Mouse (Mus musculus): ENCODE measurements around the gene Bri3. TPM values are rescaled to one million over a fixed set of nuclear protein-coding genes. Genes with fewer than 3 reads are reported as not detected.

Gene Bri3
- polyA plus RNA-seq, 1 experiment from 2014 or later, result 144 TPM

DNA sequence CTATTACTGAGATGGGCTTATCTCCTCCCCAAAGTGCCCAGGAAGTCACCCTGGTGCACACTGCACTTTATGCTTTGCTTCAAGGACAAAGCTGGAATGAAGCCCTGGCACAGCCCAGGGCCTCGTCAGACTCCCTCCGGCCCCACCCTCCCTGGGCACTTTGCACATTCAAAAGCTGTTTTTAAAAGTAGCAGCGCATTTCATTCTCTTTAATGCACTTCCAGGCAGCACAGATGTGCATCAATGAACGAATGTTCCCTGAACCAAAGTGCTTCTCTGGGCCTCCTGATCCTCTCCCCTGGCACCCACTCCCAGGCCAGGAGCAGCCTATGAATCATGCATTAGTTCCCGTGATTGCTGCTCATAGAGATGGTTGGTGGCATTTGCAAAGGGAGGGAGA, 167.5 kb downstream of the Bri3 start:
- H3K9ac ChIP-seq (ENCODE audit: low read length), result no peak overlapping the region
- no peaks in the 10 kb centered on the region for H3K36me3 ChIP-seq (ENCODE audit: control insufficient read depth, insufficient read depth)
- ATAC-seq (replicated peaks; ENCODE audit: extremely low read depth, insufficient read depth, low FRiP score), result no peak
- WGBS, result 44% methylated on average over 5 of the region's 5 CpGs
- no peak overlapping the region for H3K4me2 ChIP-seq (ENCODE audit: low read depth, low read length)
- H3K4me3 ChIP-seq (ENCODE audit: low read length), result no peak overlapping the region
- no peaks in the 10 kb centered on the region for H3K4me1 ChIP-seq (ENCODE audit: control insufficient read depth, insufficient read depth, low read length)
- no peaks in the 10 kb centered on the region for H3K27me3 ChIP-seq (ENCODE audit: control insufficient read depth, insufficient read depth, low read length)
- H3K27ac ChIP-seq (ENCODE audit: low read length), result no peak overlapping the region
- no peaks in the 10 kb centered on the region for H3K9me3 ChIP-seq (replicated peaks; ENCODE audit: control insufficient read depth, low read length)

GRCm38 (mm10) chr5:144412781-144413180, 168.5 kb downstream of the Bri3 start:
- no peaks in the 10 kb centered on the region for H3K9me3 ChIP-seq (replicated peaks; ENCODE audit: control insufficient read depth, low read length)
- H3K36me3 ChIP-seq (ENCODE audit: control insufficient read depth, insufficient read depth), result no peaks in the 10 kb centered on the region
- WGBS, result 74% methylated on average over 4 of the region's 4 CpGs
- H3K4me3 ChIP-seq (ENCODE audit: low read length), result no peak overlapping the region
- no peaks in the 10 kb centered on the region for H3K4me1 ChIP-seq (ENCODE audit: control insufficient read depth, insufficient read depth, low read length)
- no peak overlapping the region for H3K9ac ChIP-seq (ENCODE audit: low read length)
- no peaks in the 10 kb centered on the region for H3K27me3 ChIP-seq (ENCODE audit: control insufficient read depth, insufficient read depth, low read length)
- H3K4me2 ChIP-seq (ENCODE audit: low read depth, low read length), result no peak overlapping the region
- ATAC-seq (replicated peaks; ENCODE audit: extremely low read depth, insufficient read depth, low FRiP score), result no peak
- no peak overlapping the region for H3K27ac ChIP-seq (ENCODE audit: low read length)

DNA sequence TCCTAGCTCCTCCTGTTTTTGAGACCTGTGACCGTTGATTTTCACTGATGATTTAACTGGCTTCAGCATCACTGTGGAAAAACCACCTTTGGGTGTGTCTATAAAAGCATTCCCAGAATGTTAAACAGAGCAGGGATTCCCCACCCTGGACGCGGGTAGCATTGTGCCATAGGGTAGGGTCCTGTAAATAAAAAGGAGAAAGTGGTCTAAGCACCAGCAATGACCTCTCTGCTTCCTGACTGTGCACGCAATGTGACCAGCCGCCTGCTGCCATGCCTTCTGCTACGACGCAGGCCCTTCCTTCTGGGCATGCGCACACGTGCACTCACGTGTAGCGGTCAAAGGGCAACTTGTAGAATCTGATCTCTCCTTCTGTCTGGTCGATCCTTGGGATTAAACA, 174.2 kb downstream of the Bri3 start:
- Histone ChIP-seq H3K27ac (ENCODE audit: low read length) (no peak overlapping the region), H3K27me3 (ENCODE audit: control insufficient read depth, insufficient read depth, low read length) (no peaks in the 10 kb centered on the region), H3K4me3 (ENCODE audit: low read length) (no peak overlapping the region), H3K36me3 (ENCODE audit: control insufficient read depth, insufficient read depth) (no peaks in the 10 kb centered on the region), H3K4me1 (ENCODE audit: control insufficient read depth, insufficient read depth, low read length) (no peaks in the 10 kb centered on the region), H3K9ac (ENCODE audit: low read length) (no peak overlapping the region), H3K9me3 (replicated peaks; ENCODE audit: control insufficient read depth, low read length) (no peaks in the 10 kb centered on the region), H3K4me2 (ENCODE audit: low read depth, low read length) (no peak overlapping the region)
- ATAC-seq (replicated peaks; ENCODE audit: extremely low read depth, insufficient read depth, low FRiP score), result no peak
- 90% methylated on average over 12 of the region's 12 CpGs for WGBS

DNA sequence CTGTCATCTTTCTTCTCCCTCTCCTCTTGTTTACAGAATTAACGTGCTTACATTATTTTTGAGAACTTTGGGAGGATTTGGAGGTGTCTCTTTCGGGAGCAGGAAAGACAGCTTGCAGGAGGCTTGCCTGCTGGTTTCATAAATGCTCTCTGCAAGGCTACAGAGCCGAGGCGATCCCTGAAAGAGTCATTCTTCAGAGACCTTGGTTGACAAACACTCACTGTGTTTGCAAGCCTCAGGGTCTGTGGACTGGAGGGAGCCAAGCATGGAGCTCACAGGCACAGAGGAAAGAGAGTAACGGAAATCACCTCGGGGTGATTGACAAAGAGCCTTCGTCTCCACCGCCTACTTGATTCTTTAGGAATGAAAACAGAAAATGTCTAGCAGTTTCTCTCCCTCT, 175.8 kb downstream of the Bri3 start:
- no peak for ATAC-seq (replicated peaks; ENCODE audit: extremely low read depth, insufficient read depth, low FRiP score)
- H3K4me3 ChIP-seq (ENCODE audit: low read length), result no peak overlapping the region
- H3K27ac ChIP-seq (ENCODE audit: low read length), result no peak overlapping the region
- H3K4me1 ChIP-seq (ENCODE audit: control insufficient read depth, insufficient read depth, low read length), result no peaks in the 10 kb centered on the region
- H3K9me3 ChIP-seq (replicated peaks; ENCODE audit: control insufficient read depth, low read length), result no peaks in the 10 kb centered on the region
- H3K4me2 ChIP-seq (ENCODE audit: low read depth, low read length), result no peak overlapping the region
- H3K9ac ChIP-seq (ENCODE audit: low read length), result no peak overlapping the region
- no peaks in the 10 kb centered on the region for H3K36me3 ChIP-seq (ENCODE audit: control insufficient read depth, insufficient read depth)
- 76% methylated on average over 8 of the region's 8 CpGs for WGBS
- no peaks in the 10 kb centered on the region for H3K27me3 ChIP-seq (ENCODE audit: control insufficient read depth, insufficient read depth, low read length)

DNA sequence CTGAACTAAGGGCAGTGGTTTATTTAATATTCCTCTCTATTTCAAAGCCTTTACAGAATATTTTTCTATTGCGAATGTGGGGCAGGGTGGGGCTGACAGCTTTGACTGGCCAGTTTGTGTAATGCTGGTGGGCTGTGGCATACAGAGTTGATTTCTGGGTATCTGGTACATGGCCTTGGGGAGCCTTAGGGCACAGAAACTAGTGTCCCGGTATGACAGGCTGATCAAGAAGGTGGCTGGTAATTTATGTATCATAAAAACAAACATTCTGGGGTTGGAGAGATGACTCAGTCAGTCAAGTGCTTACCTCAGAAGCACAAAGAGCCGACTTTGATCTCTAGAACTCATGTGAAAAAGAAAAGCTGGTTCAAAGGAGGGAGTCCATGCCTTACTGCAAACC, 182.5 kb downstream of the Bri3 start:
- no peak overlapping the region for H3K4me2 ChIP-seq (ENCODE audit: low read depth, low read length)
- no peak overlapping the region for H3K4me3 ChIP-seq (ENCODE audit: low read length)
- H3K27ac ChIP-seq (ENCODE audit: low read length), result no peak overlapping the region
- peaks cover 2% of the 10 kb centered on the region; the same call in 1 of the 2 replicates for H3K4me1 ChIP-seq (ENCODE audit: control insufficient read depth, insufficient read depth, low read length)
- 61% methylated on average over 3 of the region's 3 CpGs for WGBS
- ATAC-seq (replicated peaks; ENCODE audit: extremely low read depth, insufficient read depth, low FRiP score), result no peak
- H3K9ac ChIP-seq (ENCODE audit: low read length), result no peak overlapping the region
- H3K27me3 ChIP-seq (ENCODE audit: control insufficient read depth, insufficient read depth, low read length), result no peaks in the 10 kb centered on the region
- no peaks in the 10 kb centered on the region for H3K9me3 ChIP-seq (replicated peaks; ENCODE audit: control insufficient read depth, low read length)
- no peaks in the 10 kb centered on the region for H3K36me3 ChIP-seq (ENCODE audit: control insufficient read depth, insufficient read depth)

DNA sequence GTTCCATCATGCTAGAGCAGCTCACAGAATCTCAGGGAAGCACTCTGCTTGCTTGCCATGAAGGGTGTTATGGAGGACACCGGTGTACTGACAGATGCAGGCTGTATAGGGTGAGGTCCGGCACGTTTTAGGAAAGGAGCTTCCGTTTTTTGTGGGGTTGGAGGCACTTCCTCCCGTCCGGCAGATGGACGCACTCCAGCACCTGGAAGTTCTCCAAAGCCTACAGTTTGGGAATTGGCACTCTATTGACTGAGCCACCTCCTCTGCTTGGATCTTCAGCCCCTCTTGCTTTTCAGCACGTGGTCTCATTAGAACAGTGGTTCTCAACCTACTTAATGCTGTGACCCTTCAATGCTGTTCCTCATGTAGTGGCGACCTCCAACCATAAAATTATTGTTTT, 183.6 kb downstream of the Bri3 start:
- no peaks in the 10 kb centered on the region for H3K9me3 ChIP-seq (replicated peaks; ENCODE audit: control insufficient read depth, low read length)
- ATAC-seq (replicated peaks; ENCODE audit: extremely low read depth, insufficient read depth, low FRiP score), result no peak
- no peaks in the 10 kb centered on the region for H3K27me3 ChIP-seq (ENCODE audit: control insufficient read depth, insufficient read depth, low read length)
- 61% methylated on average over 9 of the region's 9 CpGs for WGBS
- H3K4me3 ChIP-seq (ENCODE audit: low read length), result no peak overlapping the region
- no peak overlapping the region for H3K4me2 ChIP-seq (ENCODE audit: low read depth, low read length)
- no peak overlapping the region for H3K27ac ChIP-seq (ENCODE audit: low read length)
- no peak overlapping the region for H3K9ac ChIP-seq (ENCODE audit: low read length)
- peaks cover 2% of the 10 kb centered on the region; the same call in 1 of the 2 replicates for H3K4me1 ChIP-seq (ENCODE audit: control insufficient read depth, insufficient read depth, low read length)
- H3K36me3 ChIP-seq (ENCODE audit: control insufficient read depth, insufficient read depth), result no peaks in the 10 kb centered on the region

DNA sequence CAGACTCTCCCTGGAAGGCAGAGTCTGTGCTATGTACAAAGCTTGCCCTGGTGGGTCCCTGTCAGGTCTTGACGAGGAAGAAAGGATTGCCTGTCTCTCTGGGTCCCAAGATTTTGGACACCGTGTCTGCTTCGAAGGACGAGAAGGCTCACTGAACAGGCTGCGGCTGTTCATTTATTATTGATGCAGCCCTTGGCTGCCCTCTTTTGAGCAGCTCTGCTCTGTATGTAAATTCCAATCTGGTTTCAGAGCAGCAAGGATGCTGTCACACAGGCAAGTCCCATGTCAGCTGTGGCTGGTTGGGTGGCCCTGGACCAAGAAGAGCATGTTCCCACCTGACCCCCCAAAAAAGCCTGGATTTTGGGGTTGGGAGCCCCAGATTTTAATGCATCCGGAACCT, 187.2 kb downstream of the Bri3 start:
- Histone ChIP-seq H3K4me3 (ENCODE audit: low read length) (no peak overlapping the region), H3K4me1 (ENCODE audit: control insufficient read depth, insufficient read depth, low read length) (peaks cover 2% of the 10 kb centered on the region; the same call in 1 of the 2 replicates), H3K36me3 (ENCODE audit: control insufficient read depth, insufficient read depth) (no peaks in the 10 kb centered on the region), H3K4me2 (ENCODE audit: low read depth, low read length) (no peak overlapping the region), H3K9me3 (replicated peaks; ENCODE audit: control insufficient read depth, low read length) (no peaks in the 10 kb centered on the region), H3K9ac (ENCODE audit: low read length) (no peak overlapping the region), H3K27me3 (ENCODE audit: control insufficient read depth, insufficient read depth, low read length) (no peaks in the 10 kb centered on the region), H3K27ac (ENCODE audit: low read length) (no peak overlapping the region)
- 66% methylated on average over 6 of the region's 6 CpGs for WGBS
- no peak for ATAC-seq (replicated peaks; ENCODE audit: extremely low read depth, insufficient read depth, low FRiP score)

DNA sequence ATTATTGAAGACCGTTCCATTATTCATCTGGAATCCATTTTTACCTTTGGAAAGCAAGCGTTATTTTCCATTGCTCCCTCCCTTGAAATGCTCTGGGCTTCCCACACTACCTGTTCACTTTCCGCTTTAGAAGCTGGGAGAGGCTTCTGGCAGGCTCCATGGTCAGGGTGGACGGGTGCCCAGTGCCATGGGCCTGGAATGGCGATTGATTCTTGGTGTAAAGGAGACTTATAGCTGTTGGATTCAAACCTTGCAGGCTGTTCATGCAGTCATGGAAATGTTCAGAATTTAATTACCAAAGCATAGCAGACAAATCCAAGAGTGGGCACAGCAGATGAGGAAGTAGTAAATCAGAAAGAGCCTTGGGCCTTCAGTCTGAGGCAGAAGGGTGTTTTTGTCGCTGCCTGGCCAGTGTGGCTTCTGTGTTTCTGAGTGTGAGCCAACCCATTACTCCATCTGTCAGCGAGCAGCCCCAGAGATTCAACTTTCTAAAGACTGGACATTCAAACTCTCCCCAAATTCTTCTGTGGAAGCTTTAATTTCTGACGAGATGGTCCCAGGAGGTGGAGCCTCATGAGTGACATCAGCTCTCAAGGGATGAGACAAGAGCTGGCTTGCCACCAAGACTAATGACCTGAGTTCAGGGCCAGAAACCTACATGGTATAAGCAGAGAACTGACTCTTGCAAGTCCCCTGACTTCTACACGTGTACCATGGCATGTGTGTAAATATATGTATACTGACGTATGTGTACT, 195.2 kb downstream of the Bri3 start:
- H3K36me3 ChIP-seq (ENCODE audit: control insufficient read depth, insufficient read depth), result no peaks in the 10 kb centered on the region
- no peaks in the 10 kb centered on the region for H3K9me3 ChIP-seq (replicated peaks; ENCODE audit: control insufficient read depth, low read length)
- no peak overlapping the region for H3K4me3 ChIP-seq (ENCODE audit: low read length)
- ATAC-seq (replicated peaks; ENCODE audit: extremely low read depth, insufficient read depth, low FRiP score), result no peak
- H3K4me2 ChIP-seq (ENCODE audit: low read depth, low read length), result no peak overlapping the region
- no peak overlapping the region for H3K9ac ChIP-seq (ENCODE audit: low read length)
- WGBS, result 70% methylated on average over 10 of the region's 10 CpGs
- no peaks in the 10 kb centered on the region for H3K27me3 ChIP-seq (ENCODE audit: control insufficient read depth, insufficient read depth, low read length)
- no peaks in the 10 kb centered on the region for H3K4me1 ChIP-seq (ENCODE audit: control insufficient read depth, insufficient read depth, low read length)
- H3K27ac ChIP-seq (ENCODE audit: low read length), result no peak overlapping the region

DNA sequence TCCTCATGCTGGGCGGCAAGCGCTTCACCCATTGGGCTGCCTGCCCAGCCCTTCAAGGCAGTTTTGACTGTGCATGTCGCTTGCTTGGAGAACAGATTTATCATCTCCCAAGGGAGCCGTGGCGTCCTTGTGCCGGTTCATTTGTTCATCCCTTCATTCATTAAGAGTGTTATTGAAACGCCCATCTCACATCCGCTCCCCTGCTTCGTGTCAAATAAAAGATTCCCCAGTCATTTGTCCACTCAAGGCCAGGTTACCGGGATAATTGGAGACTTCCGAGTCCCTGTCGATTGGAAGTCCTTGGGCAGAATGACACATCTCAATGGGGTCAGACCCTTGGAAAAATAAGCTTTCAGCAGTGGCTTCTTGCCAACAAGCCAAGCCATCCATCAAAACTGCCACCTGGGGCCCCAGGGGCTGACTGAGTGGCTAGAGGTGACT, 197.6 kb downstream of the Bri3 start:
- Histone ChIP-seq H3K4me2 (ENCODE audit: low read depth, low read length) (no peak overlapping the region), H3K27ac (ENCODE audit: low read length) (no peak overlapping the region), H3K9ac (ENCODE audit: low read length) (no peak overlapping the region), H3K4me1 (ENCODE audit: control insufficient read depth, insufficient read depth, low read length) (no peaks in the 10 kb centered on the region), H3K4me3 (ENCODE audit: low read length) (no peak overlapping the region), H3K9me3 (replicated peaks; ENCODE audit: control insufficient read depth, low read length) (no peaks in the 10 kb centered on the region), H3K27me3 (ENCODE audit: control insufficient read depth, insufficient read depth, low read length) (no peaks in the 10 kb centered on the region), H3K36me3 (ENCODE audit: control insufficient read depth, insufficient read depth) (no peaks in the 10 kb centered on the region)
- ATAC-seq (replicated peaks; ENCODE audit: extremely low read depth, insufficient read depth, low FRiP score), result no peak
- WGBS, result 68% methylated on average over 12 of the region's 12 CpGs

Measured in heart, embryonic 16.5 days (tissue).